Mouse (Mus musculus) midbrain, embryonic 16.5 days (tissue): ENCODE measurements around the gene Lcn3. TPM values are rescaled to one million over a fixed set of nuclear protein-coding genes. Genes with fewer than 3 reads are reported as not detected.
"Not testable (repeated sequence)": the region's sequence is repeated elsewhere in the genome, so short reads cannot be mapped to it uniquely, and the experiment has no call there.

Experiments
- ATAC-seq: fragments of 200-750 bp; cut with Nextera tagmentation; 2 replicates; pipeline ENCODE4 v1.8.0; 2017; ENCODE audit warnings: moderate TSS enrichment
- H3K27ac ChIP-seq: fragments of 300-500 bp; sonication (generic); 2 replicates; pipeline ENCODE4 v1.5.1; 2014; ENCODE audit warnings: mild to moderate bottlenecking, low read length, mixed read lengths
- H3K27me3 ChIP-seq: fragments of 300-500 bp; sonication (generic); 2 replicates; pipeline ENCODE4 v1.6.1; 2014; ENCODE audit warnings: low read depth, low read length, mixed read lengths; ENCODE audit not compliant: control insufficient read depth, insufficient read depth
- H3K36me3 ChIP-seq: fragments of 300-500 bp; sonication (generic); 2 replicates; pipeline ENCODE4 v1.6.1; 2014; ENCODE audit warnings: mild to moderate bottlenecking, low read length, moderate library complexity, mixed read lengths; ENCODE audit not compliant: control insufficient read depth, insufficient read depth
- H3K4me1 ChIP-seq: fragments of 300-500 bp; sonication (generic); 2 replicates; pipeline ENCODE4 v1.6.1; 2014; ENCODE audit warnings: mild to moderate bottlenecking, low read length, mixed read lengths; ENCODE audit not compliant: control insufficient read depth, insufficient read depth
- H3K4me2 ChIP-seq: fragments of 300-500 bp; sonication (generic); 2 replicates; pipeline ENCODE4 v1.6.1; 2014; ENCODE audit warnings: mild to moderate bottlenecking, low read length, mixed read lengths
- H3K4me3 ChIP-seq: fragments of 300-500 bp; sonication (generic); 2 replicates; pipeline ENCODE4 v1.5.1; 2014; ENCODE audit warnings: low read depth, mild to moderate bottlenecking, low read length, moderate library complexity, mixed read lengths
- H3K9ac ChIP-seq: fragments of 300-500 bp; sonication (generic); 2 replicates; pipeline ENCODE4 v1.6.1; 2014; ENCODE audit warnings: low read depth, low read length, mixed read lengths
- H3K9me3 ChIP-seq: fragments of 300-500 bp; sonication (generic); replicated peaks from 2 replicates; pipeline ENCODE4 v1.6.1; 2014; ENCODE audit warnings: mild to moderate bottlenecking, low read length, mixed read lengths; ENCODE audit not compliant: control insufficient read depth, poor library complexity, severe bottlenecking
- WGBS: fragments of 180-500 bp; shearing (Covaris S2); extraction: QIAGEN DNeasy Blood & Tissue Kit; methylation state at CpG from one replicate; pipeline ENCODE4 v1.1.7; 2014; 5-methylcytosine and 5-hydroxymethylcytosine counted together
- polyA plus RNA-seq: library from polyadenylated mRNA; unstranded; fragments of >200 nt; fragmentation: Nextera tagmentation; extraction: Ambion mirVana; gene quantifications from 2 replicates; pipeline ENCODE4 v1.2.1, GENCODE M21; 2015

Lcn3 gene
- polyA plus RNA-seq: not detected in 2 replicates

DNA sequence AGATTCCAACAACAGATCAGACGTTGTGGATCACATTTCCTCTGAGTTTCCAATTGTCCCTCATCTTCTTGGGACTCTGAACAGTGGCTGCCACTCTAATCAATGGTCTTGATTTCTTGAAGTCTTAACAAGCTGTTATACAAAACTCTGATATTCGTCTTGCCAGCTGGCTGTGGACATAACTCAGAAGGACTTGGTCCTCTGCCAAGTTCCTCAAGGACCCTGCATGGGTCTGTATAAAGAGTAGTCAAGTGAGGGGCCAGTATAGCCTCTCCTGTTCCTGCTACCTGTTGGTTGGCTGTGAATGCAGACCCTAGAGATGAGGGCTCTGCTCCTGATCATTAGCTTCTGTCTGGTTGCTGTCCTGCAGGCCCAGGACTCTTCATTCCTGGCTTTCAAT, at the start of gene Lcn3:
Gene Lcn3 (plus strand): TSS at position 301 of the 400 bp plus-strand sequence.
- Histone ChIP-seq H3K27ac (no peak within 1 kb of the TSS), H3K27me3 (no peaks in the 10 kb centered on the region), H3K4me1 (no peaks in the 10 kb centered on the region), H3K4me2 (no peak within 1 kb of the TSS), H3K4me3 (no peak within 1 kb of the TSS), H3K36me3 (no peaks in the 10 kb centered on the region), H3K9ac (no peak within 1 kb of the TSS), H3K9me3 (no peaks in the 10 kb centered on the region)
- no peak for ATAC-seq
- WGBS: 58% methylated on average over 2 of the region's 2 CpGs

DNA sequence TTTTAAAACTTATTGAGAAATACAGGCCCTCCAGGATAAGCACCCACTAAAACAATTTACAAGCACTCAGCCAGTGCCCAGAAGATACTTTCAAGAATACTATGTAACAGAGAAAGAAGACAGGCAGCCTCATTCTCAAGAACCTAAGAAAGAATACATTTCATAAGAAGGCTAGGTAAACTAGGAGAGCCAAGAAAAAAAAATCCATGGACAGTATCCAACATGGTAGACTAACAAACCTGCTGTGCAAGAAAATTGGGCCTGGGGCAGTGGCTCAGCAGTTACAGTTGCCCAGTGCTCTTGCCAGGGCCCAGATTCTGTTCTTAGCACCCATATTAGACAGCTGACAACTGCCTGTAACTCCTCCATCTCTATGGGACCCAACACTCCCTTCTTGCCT, 48.1 kb upstream of the Lcn3 start:
- Histone ChIP-seq H3K9ac (no peak overlapping the region), H3K36me3 (no peaks in the 10 kb centered on the region), H3K27me3 (no peaks in the 10 kb centered on the region), H3K27ac (no peak overlapping the region), H3K4me3 (no peak overlapping the region), H3K4me2 (no peak overlapping the region), H3K9me3 (no peaks in the 10 kb centered on the region), H3K4me1 (no peaks in the 10 kb centered on the region)
- ATAC-seq: no peak

DNA sequence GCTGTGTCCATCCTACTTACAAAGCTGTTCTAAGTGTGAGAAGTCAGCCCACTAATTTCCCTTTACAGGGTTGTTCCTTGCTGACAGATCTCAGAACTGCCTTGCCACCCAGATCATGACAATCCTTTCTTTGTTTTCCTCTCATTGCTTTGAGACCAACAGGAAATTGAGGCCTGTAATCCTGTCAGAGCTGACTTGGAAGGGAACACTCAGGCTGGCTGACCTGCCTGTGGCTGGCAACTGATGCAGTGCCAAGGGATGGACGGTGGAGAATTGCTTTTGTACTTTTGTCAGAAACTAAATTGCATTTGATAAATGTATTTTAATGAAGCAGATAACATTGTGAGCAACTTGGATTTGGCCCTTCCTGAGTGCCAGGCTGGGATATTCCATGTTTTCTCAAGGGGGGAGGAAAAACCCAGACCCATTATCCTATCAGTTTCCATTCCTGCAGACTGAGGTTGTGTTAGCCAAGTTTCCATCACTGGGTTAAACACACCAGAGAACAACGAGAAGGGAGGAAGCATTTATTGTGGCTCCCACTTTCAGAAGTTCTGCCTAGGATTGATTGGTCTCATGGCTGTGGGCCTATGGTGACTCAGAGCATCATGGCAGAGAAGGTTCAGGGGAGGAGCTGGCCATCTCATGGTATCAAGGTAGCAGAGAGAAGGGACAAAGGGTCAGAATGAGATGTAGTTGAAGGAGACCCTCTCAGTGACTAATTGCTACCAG, 32.0 kb upstream of the Lcn3 start:
- Histone ChIP-seq H3K9ac (no peak overlapping the region), H3K4me1 (no peaks in the 10 kb centered on the region), H3K27ac (no peak overlapping the region), H3K4me2 (no peak overlapping the region), H3K27me3 (no peaks in the 10 kb centered on the region), H3K36me3 (no peaks in the 10 kb centered on the region), H3K4me3 (no peak overlapping the region), H3K9me3 (no peaks in the 10 kb centered on the region)
- ATAC-seq: no peak
- 66% methylated on average over 2 of the region's 2 CpGs for WGBS

DNA sequence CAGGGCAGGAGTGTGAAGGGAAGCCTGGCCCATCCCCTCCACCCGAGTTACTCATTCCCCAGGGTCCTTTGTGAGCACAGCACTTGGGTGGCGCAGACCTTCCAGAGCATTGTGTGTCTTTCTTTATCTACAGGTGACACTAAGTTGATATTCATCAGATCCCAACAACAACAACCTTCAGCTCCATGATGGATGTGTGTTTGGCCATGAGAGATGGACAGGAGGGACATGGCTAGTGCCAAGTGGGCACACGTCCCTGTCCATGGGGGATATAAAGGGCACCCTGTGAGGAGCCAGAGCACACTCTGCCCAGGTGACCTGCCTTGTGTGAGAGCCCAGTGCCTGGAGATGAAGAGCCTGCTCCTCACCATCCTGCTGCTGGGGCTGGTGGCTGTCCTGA, 28.7 kb upstream of the Lcn3 start, which contains the start of gene Obp2b:
Gene Obp2b (plus strand): TSS at position 301 of the 400 bp plus-strand sequence.
- not testable (repeated sequence) for H3K4me1 ChIP-seq, H3K36me3 ChIP-seq, H3K9ac ChIP-seq, H3K27me3 ChIP-seq, H3K9me3 ChIP-seq, H3K27ac ChIP-seq, H3K4me3 ChIP-seq, H3K4me2 ChIP-seq, ATAC-seq
- 79% methylated on average over 3 of the region's 3 CpGs for WGBS

DNA sequence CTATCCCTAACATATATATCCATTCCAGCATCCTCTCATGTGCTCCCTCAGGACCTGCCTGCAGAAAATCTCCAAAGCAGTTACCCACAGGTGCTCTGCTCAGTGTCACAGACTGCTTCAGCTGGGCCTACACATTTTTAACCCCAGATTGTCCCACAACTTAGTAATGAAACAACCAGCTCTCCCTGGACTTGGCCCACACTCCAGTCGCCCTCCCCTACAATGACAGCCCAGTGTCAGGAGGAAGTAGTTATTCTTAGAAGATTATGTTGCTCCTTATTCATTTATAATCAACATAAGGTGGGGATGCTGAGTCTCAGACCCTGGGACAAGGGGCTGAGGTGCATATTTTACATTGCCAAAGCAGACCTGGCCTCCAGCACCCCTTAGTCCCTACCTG, 23.7 kb upstream of the Lcn3 start:
- H3K4me3 ChIP-seq: no peak overlapping the region
- H3K9ac ChIP-seq: no peak overlapping the region
- no peaks in the 10 kb centered on the region for H3K4me1 ChIP-seq
- H3K27ac ChIP-seq: no peak overlapping the region
- WGBS: 65% methylated on average over 1 of the region's 1 CpGs
- no peaks in the 10 kb centered on the region for H3K36me3 ChIP-seq
- no peaks in the 10 kb centered on the region for H3K27me3 ChIP-seq
- no peaks in the 10 kb centered on the region for H3K9me3 ChIP-seq
- H3K4me2 ChIP-seq: no peak overlapping the region
- no peak for ATAC-seq

DNA sequence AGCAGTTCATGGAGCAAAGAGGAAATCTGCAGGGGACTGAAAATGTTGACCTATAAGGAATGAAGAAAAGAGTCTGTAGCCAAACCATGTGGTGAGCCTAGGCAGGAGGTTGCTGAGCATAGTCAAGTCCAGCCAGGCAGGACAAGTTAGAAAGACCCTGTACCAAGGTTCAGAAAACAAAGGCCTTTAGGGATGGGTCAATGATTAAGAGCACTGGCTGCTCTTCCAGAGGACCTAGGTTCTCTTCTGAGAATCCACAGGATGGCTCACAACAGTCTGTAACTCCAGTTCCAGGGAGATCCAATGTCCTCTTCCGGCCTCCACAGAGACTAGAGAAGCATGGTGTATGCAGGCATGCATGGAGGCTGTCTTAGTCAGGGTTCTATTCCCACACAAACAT, 11.2 kb upstream of the Lcn3 start:
- 93% methylated on average over 1 of the region's 1 CpGs for WGBS
- no peak overlapping the region for H3K4me3 ChIP-seq
- 0 out of 2 replicates have a peak, but pooled peaks cover 2% of the 10 kb centered on the region for H3K9me3 ChIP-seq
- ATAC-seq: no peak
- no peaks in the 10 kb centered on the region for H3K27me3 ChIP-seq
- H3K27ac ChIP-seq: no peak overlapping the region
- H3K4me1 ChIP-seq: no peaks in the 10 kb centered on the region
- H3K9ac ChIP-seq: no peak overlapping the region
- H3K4me2 ChIP-seq: no peak overlapping the region
- H3K36me3 ChIP-seq: no peaks in the 10 kb centered on the region

DNA sequence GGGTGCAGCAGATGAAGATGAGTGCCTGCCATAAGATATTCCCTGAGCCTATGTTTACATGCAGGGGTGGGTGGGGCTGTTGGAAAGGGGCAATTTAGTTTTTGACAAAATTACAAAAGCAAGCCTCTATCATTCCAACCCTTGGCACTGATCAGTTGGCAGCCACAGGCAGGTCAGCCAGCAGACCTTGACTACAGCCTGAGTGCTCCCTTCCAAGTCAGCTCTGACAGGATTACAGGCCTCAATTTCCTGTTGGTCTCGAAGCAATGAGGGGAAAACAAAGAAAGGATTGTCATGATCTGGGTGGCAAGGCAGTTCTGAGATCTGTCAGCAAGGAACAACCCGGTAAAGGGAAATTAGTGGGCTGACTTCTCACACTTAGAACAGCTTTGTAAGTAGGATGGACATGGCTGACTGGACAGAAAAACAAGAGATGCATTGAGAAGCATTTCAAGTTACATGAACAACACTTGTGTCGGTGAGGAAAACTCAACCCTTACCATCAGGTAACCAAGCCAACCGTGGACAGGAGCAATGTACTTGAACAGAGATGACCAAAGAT, 7.2 kb upstream of the Lcn3 start:
- Histone ChIP-seq H3K9ac (no peak overlapping the region), H3K27me3 (no peaks in the 10 kb centered on the region), H3K36me3 (no peaks in the 10 kb centered on the region), H3K4me1 (no peaks in the 10 kb centered on the region), H3K4me2 (no peak overlapping the region), H3K9me3 (0 out of 2 replicates have a peak, but pooled peaks cover 2% of the 10 kb centered on the region), H3K4me3 (no peak overlapping the region), H3K27ac (no peak overlapping the region)
- no peak for ATAC-seq
- WGBS: 44% methylated on average over 4 of the region's 4 CpGs

DNA sequence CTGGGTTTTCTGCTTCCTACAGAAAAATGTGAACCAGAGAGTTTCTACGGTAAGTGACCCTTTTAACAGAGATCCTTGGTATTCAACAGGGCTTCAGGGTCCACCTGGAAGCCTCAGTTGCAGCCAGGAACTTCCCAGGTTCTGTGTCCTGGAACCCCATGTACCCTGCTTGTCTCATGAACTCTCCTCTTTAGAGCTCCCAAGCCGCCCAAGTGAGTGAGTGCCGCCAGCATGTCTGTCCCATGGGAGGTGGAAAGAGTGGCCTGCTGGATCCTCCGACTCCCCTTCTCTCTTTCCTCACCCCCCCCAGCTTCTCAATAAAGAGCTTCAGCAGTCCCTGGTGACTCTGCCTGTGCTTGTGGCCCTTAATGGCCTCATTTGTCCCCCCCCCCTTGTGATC, 2.4 kb downstream of the Lcn3 start:
- ATAC-seq: no peak
- no peaks in the 10 kb centered on the region for H3K27me3 ChIP-seq
- no peak overlapping the region for H3K9ac ChIP-seq
- WGBS: 84% methylated on average over 4 of the region's 4 CpGs
- no peaks in the 10 kb centered on the region for H3K4me1 ChIP-seq
- no peak overlapping the region for H3K4me3 ChIP-seq
- H3K27ac ChIP-seq: no peak overlapping the region
- H3K4me2 ChIP-seq: no peak overlapping the region
- no peaks in the 10 kb centered on the region for H3K9me3 ChIP-seq
- H3K36me3 ChIP-seq: no peaks in the 10 kb centered on the region

DNA sequence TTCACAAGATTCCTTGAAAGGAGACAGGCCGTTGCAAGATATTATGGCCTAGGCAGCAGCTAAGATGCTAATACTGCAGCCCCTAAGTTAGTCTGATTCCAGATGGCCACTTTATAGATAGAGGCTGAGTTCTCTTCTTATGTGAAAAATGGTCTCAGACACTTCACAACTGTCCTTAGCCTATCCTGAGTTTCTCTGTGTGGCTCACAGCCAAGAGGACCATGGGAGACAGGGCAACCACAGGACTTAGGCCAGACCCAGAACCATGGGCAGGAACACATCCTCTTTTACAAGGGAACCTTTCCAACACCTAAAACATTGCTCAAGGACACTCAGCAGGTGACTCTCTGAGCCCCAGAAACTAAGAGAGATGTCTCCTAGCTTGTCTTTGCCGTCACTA, 8.1 kb downstream of the Lcn3 start:
- Histone ChIP-seq H3K4me1 (no peaks in the 10 kb centered on the region), H3K36me3 (no peaks in the 10 kb centered on the region), H3K9ac (no peak overlapping the region), H3K27me3 (no peaks in the 10 kb centered on the region), H3K4me2 (no peak overlapping the region), H3K27ac (no peak overlapping the region), H3K4me3 (no peak overlapping the region), H3K9me3 (no peaks in the 10 kb centered on the region)
- WGBS: 81% methylated on average over 2 of the region's 2 CpGs
- no peak for ATAC-seq
